Mouse (Mus musculus) E14TG2a.4 (cell line): ENCODE measurements around the gene Lrp5.
"Not testable (repeated sequence)": the region's sequence is repeated elsewhere in the genome, so short reads cannot be mapped to it uniquely, and the experiment has no call there.

Experiments
- H3K27me3 ChIP-seq: 2 replicates; pipeline ENCODE4 v1.6.1; 2014; ENCODE audit warnings: low read length, control low read depth; ENCODE audit not compliant: insufficient read depth
- H3K36me3 ChIP-seq: 2 replicates; pipeline ENCODE4 v1.6.1; 2014; ENCODE audit warnings: low read length, control low read depth; ENCODE audit not compliant: insufficient read depth
- H3K4me1 ChIP-seq: replicated peaks from 2 replicates; pipeline ENCODE4 v1.6.1; 2014; ENCODE audit warnings: low read depth, low read length, control low read depth
- H3K4me3 ChIP-seq: replicated peaks from 2 replicates; pipeline ENCODE4 v1.5.1; 2014; ENCODE audit warnings: mild to moderate bottlenecking, low read length
- H3K9me3 ChIP-seq: 2 replicates; pipeline ENCODE4 v1.6.1; 2014; ENCODE audit warnings: low read length, control low read depth
- CTCF ChIP-seq: conservative IDR thresholded peaks from 2 replicates; pipeline ENCODE4 v1.5.1; 2014; ENCODE audit warnings: low read length
- NANOG ChIP-seq: IDR thresholded peaks from 2 replicates; pipeline ENCODE4 v1.6.1; 2014; ENCODE audit warnings: borderline replicate concordance, low read length, mixed read lengths
- POU5F1 ChIP-seq: IDR thresholded peaks from 2 replicates; pipeline ENCODE4 v1.6.1; 2014; ENCODE audit warnings: low read length, borderline replicate concordance

Lrp5 gene

GRCm38 (mm10) chr19:3669100-3669499 lies 17.3 kb downstream of the Lrp5 start:
- TF ChIP-seq POU5F1 (no peak), NANOG (no peak), CTCF (no peak)

GRCm38 (mm10) chr19:3668551-3668950 lies 17.8 kb downstream of the Lrp5 start:
- no peaks in the 10 kb centered on the region for H3K27me3 ChIP-seq
- peak overlapping the region; percentile 39; the same call in 1 of the 2 replicates for H3K4me3 ChIP-seq
- peaks cover 22% of the 10 kb centered on the region for H3K36me3 ChIP-seq
- H3K4me1 ChIP-seq: peaks cover 42% of the 10 kb centered on the region
- TF ChIP-seq POU5F1: no peak
- TF ChIP-seq CTCF: no peak
- no peak for TF ChIP-seq NANOG
- peaks cover 5% of the 10 kb centered on the region for H3K9me3 ChIP-seq

More at GRCm38 (mm10) chr19:3669100-3669499, 17.3 kb downstream of the Lrp5 start:
- Histone ChIP-seq H3K9me3 (peaks cover 8% of the 10 kb centered on the region), H3K4me1 (peaks cover 37% of the 10 kb centered on the region), H3K4me3 (peak overlapping the region; percentile 39), H3K27me3 (no peaks in the 10 kb centered on the region), H3K36me3 (peaks cover 22% of the 10 kb centered on the region)

GRCm38 (mm10) chr19:3667979-3668378 lies 18.4 kb downstream of the Lrp5 start:
- peaks cover 19% of the 10 kb centered on the region for H3K36me3 ChIP-seq

GRCm38 (mm10) chr19:3667155-3667895 lies 19.0 kb downstream of the Lrp5 start:
- TF ChIP-seq POU5F1 (no peak), CTCF (no peak), NANOG (no peak)
- Histone ChIP-seq H3K4me1 (peaks cover 48% of the 10 kb centered on the region), H3K27me3 (no peaks in the 10 kb centered on the region), H3K4me3 (no peak overlapping the region), H3K36me3 (peaks cover 12% of the 10 kb centered on the region), H3K9me3 (no peaks in the 10 kb centered on the region)

More at GRCm38 (mm10) chr19:3667979-3668378, 18.4 kb downstream of the Lrp5 start:
- peaks cover 44% of the 10 kb centered on the region for H3K4me1 ChIP-seq
- H3K9me3 ChIP-seq: no peaks in the 10 kb centered on the region
- TF ChIP-seq CTCF (peak; percentile 63), NANOG (no peak)
- no peaks in the 10 kb centered on the region for H3K27me3 ChIP-seq
- H3K4me3 ChIP-seq: no peak overlapping the region

GRCm38 (mm10) chr19:3666632-3667031 lies 19.7 kb downstream of the Lrp5 start:
- Histone ChIP-seq H3K36me3 (peaks cover 5% of the 10 kb centered on the region; the same call in 1 of the 2 replicates), H3K9me3 (no peaks in the 10 kb centered on the region), H3K27me3 (no peaks in the 10 kb centered on the region), H3K4me1 (peaks cover 46% of the 10 kb centered on the region), H3K4me3 (no peak overlapping the region)
- TF ChIP-seq CTCF (no peak), POU5F1 (no peak), NANOG (no peak)

GRCm38 (mm10) chr19:3665510-3665909 lies 20.9 kb downstream of the Lrp5 start:
- Histone ChIP-seq H3K4me1 (peaks cover 46% of the 10 kb centered on the region), H3K4me3 (no peak overlapping the region), H3K27me3 (no peaks in the 10 kb centered on the region), H3K9me3 (no peaks in the 10 kb centered on the region), H3K36me3 (no peaks in the 10 kb centered on the region)
- TF ChIP-seq CTCF (no peak), NANOG (no peak), POU5F1 (no peak)

- TF ChIP-seq POU5F1 (no peak), CTCF (no peak), NANOG (no peak)
- Histone ChIP-seq H3K4me3 (no peak overlapping the region), H3K9me3 (peaks cover 8% of the 10 kb centered on the region; the same call in 1 of the 2 replicates), H3K4me1 (peaks cover 26% of the 10 kb centered on the region), H3K27me3 (no peaks in the 10 kb centered on the region), H3K36me3 (peaks cover 37% of the 10 kb centered on the region)
Measured at GRCm38 (mm10) chr19:3657947-3658346, 28.4 kb downstream of the Lrp5 start.

GRCm38 (mm10) chr19:3657065-3657464 lies 29.3 kb downstream of the Lrp5 start:
- not testable (repeated sequence) for H3K9me3 ChIP-seq, H3K27me3 ChIP-seq, H3K4me3 ChIP-seq
- H3K36me3 ChIP-seq: peaks cover 43% of the 10 kb centered on the region
- peaks cover 22% of the 10 kb centered on the region for H3K4me1 ChIP-seq

GRCm38 (mm10) chr19:3656144-3656543 lies 30.2 kb downstream of the Lrp5 start:
- Histone ChIP-seq H3K4me1 (peaks cover 22% of the 10 kb centered on the region), H3K9me3 (peaks cover 8% of the 10 kb centered on the region; the same call in 1 of the 2 replicates), H3K27me3 (no peaks in the 10 kb centered on the region), H3K4me3 (no peak overlapping the region), H3K36me3 (peaks cover 52% of the 10 kb centered on the region)
- TF ChIP-seq NANOG: no peak
- TF ChIP-seq CTCF: no peak
- no peak for TF ChIP-seq POU5F1
